Mouse (Mus musculus) CD8-positive naive resting alpha-beta T cell, adult 2 months (primary cell): ENCODE measurements around the gene Polr2c.
"Not testable (repeated sequence)": the region's sequence is repeated elsewhere in the genome, so short reads cannot be mapped to it uniquely, and the experiment has no call there.

ENCODE experiments used
- DNase-seq, 2 experiments: peaks; one replicate each; pipeline ENCODE4 v3.0.0; 2022; ENCODE audit warnings: low read depth in 2 of 2, low spot score in 2 of 2

Gene Polr2c

DNA sequence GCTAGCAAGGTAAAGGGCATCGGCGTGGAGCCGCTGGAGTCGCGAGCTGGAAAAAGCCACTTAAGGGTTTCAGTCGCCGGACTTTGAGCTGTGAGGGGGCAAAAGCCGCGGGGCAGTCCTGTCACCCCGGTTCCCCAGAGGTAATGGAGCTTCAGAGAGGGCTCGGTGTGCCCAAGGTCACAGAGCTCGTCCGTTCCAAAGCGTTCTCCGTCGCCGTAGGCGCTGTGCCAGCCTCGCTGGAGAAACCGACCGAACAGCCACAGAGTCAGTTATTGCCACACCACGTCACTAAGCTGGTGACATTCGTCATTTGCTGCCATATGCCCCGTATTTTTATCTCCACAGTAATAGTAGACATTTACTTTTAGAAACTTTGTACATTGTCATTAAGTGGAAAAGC is 18.6 kb upstream of the Polr2c start:
- DNase-seq: peak in 1 of 2 experiments; percentile 61

GRCm38 (mm10) chr8:94841183-94841582 is 16.1 kb upstream of the Polr2c start:
- DNase-seq: no peak

GRCm38 (mm10) chr8:94850049-94850448 is 7.2 kb upstream of the Polr2c start:
- DNase-seq: no peak

- DNase-seq: not testable (repeated sequence)
Observed at GRCm38 (mm10) chr8:94854761-94855160, 2.5 kb upstream of the Polr2c start.

- no peak for DNase-seq
Observed at GRCm38 (mm10) chr8:94857011-94857345, 272 bp upstream of the Polr2c start.

- DNase-seq: peak; percentile 58 to 64
Observed at GRCm38 (mm10) chr8:94861352-94861910, 4.2 kb downstream of the Polr2c start.

GRCm38 (mm10) chr8:94862487-94863220 is 5.4 kb downstream of the Polr2c start:
- DNase-seq: no peak

- no peak for DNase-seq
Observed at GRCm38 (mm10) chr8:94863897-94864673, 6.8 kb downstream of the Polr2c start.

- no peak for DNase-seq
Observed at GRCm38 (mm10) chr8:94865292-94865691, 8.0 kb downstream of the Polr2c start.

GRCm38 (mm10) chr8:94866921-94867320 is 9.7 kb downstream of the Polr2c start:
- no peak for DNase-seq

- no peak for DNase-seq
Observed at GRCm38 (mm10) chr8:94869146-94869545, 11.9 kb downstream of the Polr2c start.

GRCm38 (mm10) chr8:94870003-94870402 is 12.8 kb downstream of the Polr2c start:
- DNase-seq: no peak

DNA sequence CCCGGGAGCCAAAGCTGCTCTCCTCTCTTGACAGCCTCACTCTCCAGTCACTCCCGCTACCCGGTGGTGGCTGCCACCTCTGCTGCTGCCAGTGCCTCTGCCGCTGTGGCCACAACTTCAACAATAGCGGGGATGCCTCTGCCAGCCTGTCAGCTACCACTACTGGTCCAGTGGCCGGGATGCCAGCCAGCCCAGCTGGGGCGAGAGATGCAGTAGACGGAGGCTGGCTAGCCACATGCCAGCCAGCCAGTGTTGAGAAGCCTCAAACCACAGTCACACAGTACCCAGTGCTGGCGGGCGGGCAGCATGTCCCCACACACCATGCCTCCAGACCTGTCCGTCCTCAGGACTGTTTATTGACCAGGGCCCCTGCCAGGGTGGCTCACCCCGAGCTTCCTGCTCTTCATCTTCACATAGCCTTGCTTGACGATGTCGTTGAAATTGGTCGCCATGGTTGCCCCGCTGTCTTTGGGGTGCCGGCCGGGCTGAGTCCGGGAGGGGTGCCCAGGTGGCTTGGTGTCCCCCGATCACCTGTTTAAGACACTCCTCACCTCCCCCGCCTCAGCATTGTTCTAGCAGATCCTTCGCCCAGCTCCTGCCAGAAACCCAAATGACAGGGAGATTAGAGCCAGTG is 13.3 kb downstream of the Polr2c start:
- DNase-seq: no peak

DNA sequence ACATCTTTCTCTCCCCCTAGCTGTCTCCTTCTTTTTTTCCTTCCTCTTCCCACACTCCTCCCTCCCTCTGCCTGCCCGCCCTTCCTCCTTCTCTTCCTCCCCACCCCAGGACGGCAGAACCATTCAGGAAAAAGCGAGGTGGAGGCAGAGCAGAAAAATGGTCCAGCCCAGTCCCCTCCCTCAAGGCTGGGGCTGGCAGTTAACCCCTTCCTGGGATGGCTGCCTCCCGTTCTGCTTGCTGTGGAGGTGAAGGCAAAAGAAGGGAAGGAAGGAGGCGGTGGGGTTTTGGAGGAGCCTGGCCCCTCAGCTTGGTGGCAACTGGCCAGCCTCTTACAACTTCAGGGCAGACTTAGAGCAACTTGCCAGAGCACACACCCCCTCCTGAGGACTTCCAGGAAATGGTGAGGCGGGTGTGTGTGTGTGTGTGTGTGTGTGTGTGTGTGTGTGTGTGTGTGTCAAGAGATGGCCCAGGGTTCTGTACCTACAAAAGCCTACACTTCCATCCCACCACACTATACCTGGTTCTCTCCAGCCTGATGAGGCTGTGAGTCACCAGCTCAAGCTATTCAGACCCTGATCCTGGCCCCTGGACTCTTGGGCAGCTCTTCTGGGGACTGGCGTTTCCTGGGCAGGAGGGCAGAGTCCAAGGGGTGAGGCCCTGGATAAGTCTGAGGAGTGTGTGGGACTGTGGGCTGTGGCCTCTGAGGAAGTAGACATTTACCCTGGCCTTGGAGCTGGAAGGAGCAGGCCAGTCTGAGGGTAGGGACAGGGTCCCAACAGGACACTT is 14.1 kb downstream of the Polr2c start:
- DNase-seq: peak in 1 of 2 experiments; percentile 29

DNA sequence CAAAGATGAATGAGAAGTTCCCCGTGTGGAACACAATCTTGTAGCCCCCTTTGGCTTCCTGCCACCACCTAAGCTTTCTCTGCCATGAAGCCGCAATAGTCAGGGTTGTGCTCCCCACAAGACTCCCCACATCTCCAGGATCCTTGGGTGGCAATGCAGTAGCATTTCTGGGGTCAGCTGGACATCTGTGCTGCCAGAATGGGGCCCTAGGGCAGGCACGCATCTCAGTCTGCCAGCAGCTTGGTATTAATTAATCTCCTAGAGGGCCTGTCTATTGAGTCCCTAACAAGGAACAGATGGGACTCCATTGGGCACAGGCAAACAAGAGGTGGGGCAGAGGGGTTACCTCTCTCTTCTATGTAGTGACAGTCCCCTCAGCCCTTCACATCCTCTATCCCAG is 14.9 kb downstream of the Polr2c start:
- DNase-seq: no peak

DNA sequence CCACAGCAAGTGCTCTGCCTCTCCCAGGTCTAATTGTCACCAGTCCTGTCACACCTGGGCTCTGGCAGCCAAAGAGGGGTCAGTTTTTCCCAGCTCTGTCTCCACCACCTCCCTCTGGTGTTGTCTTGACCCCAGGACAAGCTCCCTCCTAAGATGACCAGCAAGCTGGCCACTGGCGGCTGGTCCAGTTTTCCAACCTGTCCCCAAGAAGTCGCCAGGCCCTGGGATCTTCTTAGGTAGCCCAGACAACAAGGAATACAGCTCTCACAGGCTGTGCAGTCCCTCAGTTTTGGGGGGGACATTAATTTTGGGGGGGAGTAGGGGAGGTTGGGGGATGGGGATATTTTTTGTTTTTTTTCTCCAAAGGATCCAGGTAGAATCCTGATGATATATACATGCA is 15.3 kb downstream of the Polr2c start:
- no peak for DNase-seq

GRCm38 (mm10) chr8:94874358-94874757 is 17.1 kb downstream of the Polr2c start:
- DNase-seq: peak; percentile 61 to 63

- no peak for DNase-seq
Observed at GRCm38 (mm10) chr8:94875096-94875870, 18.0 kb downstream of the Polr2c start.

GRCm38 (mm10) chr8:94875871-94876150 is 18.6 kb downstream of the Polr2c start:
- DNase-seq: no peak

- peak; percentile 44 to 56 for DNase-seq
Observed at GRCm38 (mm10) chr8:94876197-94876730, 19.0 kb downstream of the Polr2c start, which contains the start of gene Dok4. TSS of gene Dok4 (minus strand) at chr8:94876330.
